In genomic region chr4:56865003-56865511, GRCm38 (mm10) we compare ENCODE assay signal across 8 mouse cellular contexts. TPM values are rescaled to one million over a fixed set of nuclear protein-coding genes. Genes with fewer than 3 reads are reported as not detected.
DNase-seq lines count a peak whose midpoint lies in the region; TF ChIP-seq lines count a peak whose summit lies in the region.

Gene Ctnnal1, minus strand, starts transcription at chr4:56865188.

- intact Hi-C loops in left cerebral cortex, adult 2 months (cut with DNase I) = loop anchor here (5.0 kb wide), 3 partner anchors 77 to 272 kb away; no protein-coding TSS in a partner anchor

- peak within 1 kb of the TSS; percentile 73 for H3K27ac ChIP-seq in cortical plate, adult 2 months (ENCODE audit: insufficient read depth, low read length)
- H3K27ac ChIP-seq in left cerebral cortex, adult 2 months = peak within 1 kb of the TSS; percentile 97
- no peak within 1 kb of the TSS for H3K27ac ChIP-seq in macrophage

- H3K36me3 ChIP-seq in macrophage (ENCODE audit: inconsistent target) = no peaks in the 10 kb centered on the region

- H3K4me1 ChIP-seq in cortical plate, adult 2 months (ENCODE audit: control insufficient read depth, insufficient read depth, low read length) = peaks cover 4% of the 10 kb centered on the region

- TF ChIP-seq CTCF in cortical plate, adult 2 months (IDR thresholded peaks at IDR 0.05; ENCODE audit: extremely low read depth, insufficient read depth, low read length) = no peak
- TF ChIP-seq CTCF in left cerebral cortex, adult 2 months (IDR thresholded peaks at IDR 0.05) = no peak

- peak within 1 kb of the TSS; percentile 67 for H3K4me3 ChIP-seq in cortical plate, adult 2 months (ENCODE audit: insufficient read depth, low read length)
- H3K4me3 ChIP-seq in left cerebral cortex, adult 2 months = peak within 1 kb of the TSS; percentile 82
- H3K4me3 ChIP-seq in macrophage (ENCODE audit: inconsistent target) = peak within 1 kb of the TSS; percentile 20; the same call in 1 of the 2 replicates

- TF ChIP-seq POLR2A in cortical plate, adult 2 months (IDR thresholded peaks at IDR 0.05; ENCODE audit: extremely low read depth, insufficient read depth, low read length) = peak; percentile 57; the same call in 1 of the 2 replicates

- no peaks in the 10 kb centered on the region for H3K79me2 ChIP-seq in macrophage (ENCODE audit: inconsistent target)

- DNase-seq in adipocyte (ENCODE audit: low spot score) = peak; percentile 82
- DNase-seq in gastrocnemius, postnatal 10 days = peak; percentile 76
- DNase-seq in hindlimb bud, embryonic 11.5 days (ENCODE audit: extremely low spot score, low read depth, low spot score) = peak; percentile 44
- peak; percentile 84 to 85 for DNase-seq in left cerebral cortex, adult 2 months (ENCODE audit: extremely low spot score in 1 of 2, low spot score in 2 of 2)
- peak; percentile 89 for DNase-seq in right cerebral cortex, adult 18-20 months
- DNase-seq in urinary bladder, adult 2 months (ENCODE audit: low spot score) = peak; percentile 90

- 1% methylated on average over 40 of the region's 45 CpGs for WGBS in macrophage (ENCODE audit: missing documents)

RNA-seq across cellular contexts. Expression of gene Ctnnal1, which starts in this region (rescaled TPM):
- 22.2 and 26.1 TPM in 2 replicates for polyA plus RNA-seq in cortical plate, adult 2 months (2012; rRNA removed)
- 10 to 100 TPM; 15.2 to 15.5 TPM for total RNA-seq in gastrocnemius, postnatal 10 days (2021)
- 10 to 100 TPM; 19.9 to 20.2 TPM for total RNA-seq in left cerebral cortex, adult 2 months (2021)
- total RNA-seq in macrophage (2018; cell fraction: chromatin; rRNA removed) = 10 to 100 TPM in 2 of 26 experiments, 1 to 10 TPM in 16, under 1 TPM in 8; 0.57 to 14.8 (median 1.8) TPM
- total RNA-seq in macrophage (2018; cell fraction: cytosol; rRNA removed) = 1 to 10 TPM in 1 of 26 experiments, under 1 TPM in 25; 0.12 to 1.5 (median 0.36) TPM
- total RNA-seq in macrophage (2018; cell fraction: nucleus; rRNA removed) = 10 to 100 TPM in 1 of 26 experiments, 1 to 10 TPM in 15, under 1 TPM in 10; 0.36 to 13.6 (median 1.5) TPM
- 0.23 to 0.53 TPM (median 0.35 TPM) in 3 replicates for polyA plus RNA-seq in macrophage (2018)
- 57.8 and 69.1 TPM in 2 replicates for polyA plus RNA-seq in urinary bladder, adult 2 months (2012; rRNA removed)

Comparison
In these comparisons a context has a peak if more than half of its experiments do, and no peak if none do; other contexts are left out.
1. RNA of gene Ctnnal1 (polyA plus RNA-seq): 57.8 to 69.1 TPM in urinary bladder, adult 2 months and 22.2 to 26.1 TPM in cortical plate, adult 2 months; 0.23 to 0.53 TPM in macrophage; every median in the first group is over 10 times any median in the second.
2. H3K4me3 ChIP-seq: peak in every context shown above with its lines; median percentile 82 in left cerebral cortex, adult 2 months; 67 in cortical plate, adult 2 months; 20 in macrophage.
3. Peak in every context shown above with its lines, with median percentiles within 50 percentile points of each other: DNase-seq.